Mouse (Mus musculus) right cerebral cortex, postnatal 4 days (tissue): Measurements from ENCODE around the gene Ddt.
A peak's percentile ranks its signal among the peaks of the same experiment; 100 is the strongest.

ENCODE experiments used
- DNase-seq: peaks from one replicate; pipeline ENCODE4 v3.0.0-alpha.2; 2022

The Ddt gene

GRCm38 (mm10) chr10:75772795-75773664 lies at the start of gene Ddt:
Gene Ddt (minus strand): TSS chr10:75773414.
- peak; percentile 83 for DNase-seq

GRCm38 (mm10) chr10:75822443-75822842 lies 49.2 kb upstream of the Ddt start, which contains the start of gene Gstt4:
Gene Gstt4 (minus strand): TSS chr10:75822543.
- no peak for DNase-seq

- DNase-seq, result no peak
Measured at GRCm38 (mm10) chr10:75819882-75820281, 46.7 kb upstream of the Ddt start.

- DNase-seq, result no peak
Measured at GRCm38 (mm10) chr10:75818641-75819040, 45.4 kb upstream of the Ddt start.

- no peak for DNase-seq
Measured at GRCm38 (mm10) chr10:75804217-75804616, 31.0 kb upstream of the Ddt start.

GRCm38 (mm10) chr10:75798176-75798696 lies 25.0 kb upstream of the Ddt start, which contains the start of gene Gstt1:
Gene Gstt1 (minus strand): TSS chr10:75798584.
- DNase-seq, result peak; percentile 34

GRCm38 (mm10) chr10:75797619-75798175 lies 24.5 kb upstream of the Ddt start:
- peak; percentile 34 for DNase-seq

- DNase-seq, result no peak
Measured at GRCm38 (mm10) chr10:75796731-75797516, 23.7 kb upstream of the Ddt start.

GRCm38 (mm10) chr10:75794880-75795279 lies 21.7 kb upstream of the Ddt start:
- DNase-seq, result no peak

- DNase-seq, result no peak
Measured at GRCm38 (mm10) chr10:75790773-75791172, 17.6 kb upstream of the Ddt start.

- no peak for DNase-seq
Measured at GRCm38 (mm10) chr10:75789841-75790240, 16.6 kb upstream of the Ddt start.

GRCm38 (mm10) chr10:75789081-75789735 lies 16.0 kb upstream of the Ddt start:
- no peak for DNase-seq

GRCm38 (mm10) chr10:75788277-75788676 lies 15.1 kb upstream of the Ddt start:
- no peak for DNase-seq

GRCm38 (mm10) chr10:75785442-75785841 lies 12.2 kb upstream of the Ddt start:
- no peak for DNase-seq

GRCm38 (mm10) chr10:75780769-75781578 lies 7.8 kb upstream of the Ddt start, which contains the start of the genes Gm20441 and Gstt3:
Gene Gm20441 (minus strand): TSS chr10:75780954.
Gene Gstt3 (minus strand): TSS chr10:75781414.
- DNase-seq, result no peak

GRCm38 (mm10) chr10:75779206-75780174 lies 6.3 kb upstream of the Ddt start:
- no peak for DNase-seq

- no peak for DNase-seq
Measured at GRCm38 (mm10) chr10:75777885-75778284, 4.7 kb upstream of the Ddt start.

- DNase-seq, result no peak
Measured at GRCm38 (mm10) chr10:75776562-75776961, 3.3 kb upstream of the Ddt start.

GRCm38 (mm10) chr10:75774587-75774986 lies 1.4 kb upstream of the Ddt start:
- DNase-seq, result no peak

- no peak for DNase-seq
Measured at GRCm38 (mm10) chr10:75774102-75774501, 888 bp upstream of the Ddt start.
